Mouse (Mus musculus): ENCODE data around the gene Adk. TPM values are rescaled to one million over a fixed set of nuclear protein-coding genes. Genes with fewer than 3 reads are reported as not detected.

Adk gene
- total RNA-seq, 2 experiments from 2014 or later: 85.9 to 86.1 TPM

GRCm38 (mm10) chr14:21351646-21352045 lies 299.3 kb downstream of the Adk start:
- DNase-seq: no peak

- no peak for DNase-seq
Measured at GRCm38 (mm10) chr14:21356286-21356685, 303.9 kb downstream of the Adk start.

- no peak for DNase-seq
Measured at GRCm38 (mm10) chr14:21359207-21359895, 307.0 kb downstream of the Adk start.

GRCm38 (mm10) chr14:21359896-21360525 lies 307.6 kb downstream of the Adk start:
- no peak for DNase-seq

GRCm38 (mm10) chr14:21367095-21367494 lies 314.7 kb downstream of the Adk start:
- DNase-seq: no peak

- DNase-seq: no peak
Measured at GRCm38 (mm10) chr14:21368622-21369021, 316.2 kb downstream of the Adk start.

- DNase-seq: peak; percentile 49
Measured at GRCm38 (mm10) chr14:21369127-21369526, 316.8 kb downstream of the Adk start.

- no peak for DNase-seq
Measured at GRCm38 (mm10) chr14:21371946-21372345, 319.6 kb downstream of the Adk start.

GRCm38 (mm10) chr14:21372689-21373088 lies 320.3 kb downstream of the Adk start:
- no peak for DNase-seq

GRCm38 (mm10) chr14:21383701-21384428 lies 331.5 kb downstream of the Adk start:
- no peak for DNase-seq

GRCm38 (mm10) chr14:21399506-21399905 lies 347.1 kb downstream of the Adk start:
- DNase-seq: no peak

GRCm38 (mm10) chr14:21402157-21402601 lies 349.8 kb downstream of the Adk start:
- DNase-seq: no peak

GRCm38 (mm10) chr14:21402621-21403405 lies 350.4 kb downstream of the Adk start:
- no peak for DNase-seq

GRCm38 (mm10) chr14:21406946-21407345 lies 354.6 kb downstream of the Adk start:
- DNase-seq: no peak

GRCm38 (mm10) chr14:21408846-21409245 lies 356.5 kb downstream of the Adk start:
- DNase-seq: no peak

- no peak for DNase-seq
Measured at GRCm38 (mm10) chr14:21410769-21411477, 358.5 kb downstream of the Adk start.

GRCm38 (mm10) chr14:21411524-21411923 lies 359.1 kb downstream of the Adk start:
- no peak for DNase-seq

- DNase-seq: no peak
Measured at GRCm38 (mm10) chr14:21418332-21418731, 366.0 kb downstream of the Adk start.

GRCm38 (mm10) chr14:21427369-21427768 lies 375.0 kb downstream of the Adk start:
- no peak for DNase-seq

GRCm38 (mm10) chr14:21433415-21433814 lies 381.0 kb downstream of the Adk start:
- DNase-seq: no peak

- DNase-seq: no peak
Measured at GRCm38 (mm10) chr14:21433995-21434394, 381.6 kb downstream of the Adk start.

- no peak for DNase-seq
Measured at GRCm38 (mm10) chr14:21434686-21435085, 382.3 kb downstream of the Adk start.

All from gastrocnemius, postnatal 10 days (tissue).